Mouse (Mus musculus): ENCODE data around the gene Sh3gl3. TPM values are rescaled to one million over a fixed set of nuclear protein-coding genes. Genes with fewer than 3 reads are reported as not detected.
"Not testable (repeated sequence)": the region's sequence is repeated elsewhere in the genome, so short reads cannot be mapped to it uniquely, and the experiment has no call there.

Gene Sh3gl3
- polyA plus RNA-seq, 1 experiment from 2014 or later: 26.7 TPM

- H3K9me3 ChIP-seq (replicated peaks); H3K27ac ChIP-seq; H3K36me3 ChIP-seq; ATAC-seq (ENCODE audit: low FRiP score); H3K4me1 ChIP-seq; H3K4me3 ChIP-seq; H3K27me3 ChIP-seq; H3K4me2 ChIP-seq (replicated peaks); H3K9ac ChIP-seq: not testable (repeated sequence)
- 23% methylated on average over 5 of the region's 5 CpGs for WGBS
Observed at GRCm38 (mm10) chr7:82272875-82273274, 99.2 kb downstream of the Sh3gl3 start.

- Histone ChIP-seq H3K4me2 (replicated peaks) (no peak overlapping the region), H3K9ac (no peak overlapping the region), H3K27me3 (no peaks in the 10 kb centered on the region), H3K27ac (no peak overlapping the region), H3K9me3 (replicated peaks) (no peaks in the 10 kb centered on the region), H3K4me1 (no peaks in the 10 kb centered on the region), H3K36me3 (no peaks in the 10 kb centered on the region), H3K4me3 (no peak overlapping the region)
- 56% methylated on average over 19 of the region's 19 CpGs for WGBS
- ATAC-seq (ENCODE audit: low FRiP score): no peak; the same call in 1 of the 2 replicates
Observed at GRCm38 (mm10) chr7:82274011-82274709, 100.5 kb downstream of the Sh3gl3 start.

- H3K27me3 ChIP-seq: no peaks in the 10 kb centered on the region
Observed at GRCm38 (mm10) chr7:82274975-82275374, 101.3 kb downstream of the Sh3gl3 start.

GRCm38 (mm10) chr7:82275529-82276204, 102.0 kb downstream of the Sh3gl3 start:
- Histone ChIP-seq H3K4me2 (replicated peaks) (no peak overlapping the region), H3K27me3 (no peaks in the 10 kb centered on the region), H3K4me1 (no peaks in the 10 kb centered on the region), H3K4me3 (no peak overlapping the region), H3K27ac (no peak overlapping the region), H3K9ac (no peak overlapping the region), H3K9me3 (replicated peaks) (no peaks in the 10 kb centered on the region), H3K36me3 (no peaks in the 10 kb centered on the region)
- ATAC-seq (ENCODE audit: low FRiP score): 0 out of 2 replicates have a peak, but pooled peaks have one; percentile 16
- 77% methylated on average over 18 of the region's 18 CpGs for WGBS

More at GRCm38 (mm10) chr7:82274975-82275374, 101.3 kb downstream of the Sh3gl3 start:
- Histone ChIP-seq H3K27ac (no peak overlapping the region), H3K9me3 (replicated peaks) (no peaks in the 10 kb centered on the region), H3K36me3 (no peaks in the 10 kb centered on the region), H3K4me3 (no peak overlapping the region), H3K4me1 (no peaks in the 10 kb centered on the region), H3K9ac (no peak overlapping the region), H3K4me2 (replicated peaks) (no peak overlapping the region)
- WGBS: 87% methylated on average over 5 of the region's 5 CpGs
- ATAC-seq (ENCODE audit: low FRiP score): no peak

GRCm38 (mm10) chr7:82282011-82282410, 108.4 kb downstream of the Sh3gl3 start:
- Histone ChIP-seq H3K4me3 (no peak overlapping the region), H3K36me3 (no peaks in the 10 kb centered on the region), H3K9me3 (replicated peaks) (no peaks in the 10 kb centered on the region), H3K4me2 (replicated peaks) (no peak overlapping the region), H3K9ac (no peak overlapping the region), H3K27ac (no peak overlapping the region), H3K4me1 (no peaks in the 10 kb centered on the region), H3K27me3 (no peaks in the 10 kb centered on the region)
- WGBS: 91% methylated on average over 8 of the region's 8 CpGs
- no peak for ATAC-seq (ENCODE audit: low FRiP score)

GRCm38 (mm10) chr7:82282464-82282863, 108.8 kb downstream of the Sh3gl3 start:
- 81% methylated on average over 13 of the region's 13 CpGs for WGBS

GRCm38 (mm10) chr7:82287242-82287641, 113.6 kb downstream of the Sh3gl3 start:
- Histone ChIP-seq H3K27me3 (no peaks in the 10 kb centered on the region), H3K9me3 (replicated peaks) (0 out of 2 replicates have a peak, but pooled peaks cover 9% of the 10 kb centered on the region), H3K4me1 (no peaks in the 10 kb centered on the region), H3K27ac (no peak overlapping the region), H3K9ac (no peak overlapping the region), H3K4me3 (no peak overlapping the region), H3K4me2 (replicated peaks) (no peak overlapping the region), H3K36me3 (no peaks in the 10 kb centered on the region)
- no peak for ATAC-seq (ENCODE audit: low FRiP score)
- 94% methylated on average over 2 of the region's 2 CpGs for WGBS

More at GRCm38 (mm10) chr7:82282464-82282863, 108.8 kb downstream of the Sh3gl3 start:
- Histone ChIP-seq H3K4me2 (replicated peaks) (no peak overlapping the region), H3K27me3 (no peaks in the 10 kb centered on the region), H3K4me1 (no peaks in the 10 kb centered on the region), H3K4me3 (no peak overlapping the region), H3K27ac (no peak overlapping the region), H3K9me3 (replicated peaks) (0 out of 2 replicates have a peak, but pooled peaks cover 3% of the 10 kb centered on the region), H3K36me3 (no peaks in the 10 kb centered on the region), H3K9ac (no peak overlapping the region)
- ATAC-seq (ENCODE audit: low FRiP score): no peak

GRCm38 (mm10) chr7:82293441-82293840, 119.8 kb downstream of the Sh3gl3 start:
- Histone ChIP-seq H3K9ac (no peak overlapping the region), H3K36me3 (no peaks in the 10 kb centered on the region), H3K4me2 (replicated peaks) (no peak overlapping the region), H3K9me3 (replicated peaks) (0 out of 2 replicates have a peak, but pooled peaks cover 4% of the 10 kb centered on the region), H3K27me3 (no peaks in the 10 kb centered on the region), H3K27ac (no peak overlapping the region), H3K4me1 (no peaks in the 10 kb centered on the region; the same call in 1 of the 2 replicates), H3K4me3 (no peak overlapping the region)
- 77% methylated on average over 7 of the region's 7 CpGs for WGBS
- ATAC-seq (ENCODE audit: low FRiP score): no peak

GRCm38 (mm10) chr7:82294083-82294482, 120.4 kb downstream of the Sh3gl3 start:
- H3K4me3 ChIP-seq: no peak overlapping the region
- no peak overlapping the region for H3K9ac ChIP-seq
- H3K4me1 ChIP-seq: no peaks in the 10 kb centered on the region; the same call in 1 of the 2 replicates
- H3K9me3 ChIP-seq (replicated peaks): 0 out of 2 replicates have a peak, but pooled peaks cover 4% of the 10 kb centered on the region
- ATAC-seq (ENCODE audit: low FRiP score): no peak
- 83% methylated on average over 10 of the region's 10 CpGs for WGBS
- no peaks in the 10 kb centered on the region for H3K36me3 ChIP-seq
- no peak overlapping the region for H3K4me2 ChIP-seq (replicated peaks)
- H3K27me3 ChIP-seq: no peaks in the 10 kb centered on the region
- H3K27ac ChIP-seq: no peak overlapping the region

GRCm38 (mm10) chr7:82294611-82295010, 121.0 kb downstream of the Sh3gl3 start:
- no peaks in the 10 kb centered on the region for H3K36me3 ChIP-seq
- ATAC-seq (ENCODE audit: low FRiP score): no peak
- H3K9ac ChIP-seq: no peak overlapping the region
- H3K4me3 ChIP-seq: no peak overlapping the region
- no peak overlapping the region for H3K27ac ChIP-seq
- H3K9me3 ChIP-seq (replicated peaks): 0 out of 2 replicates have a peak, but pooled peaks cover 4% of the 10 kb centered on the region
- no peaks in the 10 kb centered on the region for H3K27me3 ChIP-seq
- no peaks in the 10 kb centered on the region; the same call in 1 of the 2 replicates for H3K4me1 ChIP-seq
- WGBS: 67% methylated on average over 2 of the region's 2 CpGs
- no peak overlapping the region for H3K4me2 ChIP-seq (replicated peaks)

GRCm38 (mm10) chr7:82308398-82308797, 134.8 kb downstream of the Sh3gl3 start:
- no peaks in the 10 kb centered on the region for H3K9me3 ChIP-seq (replicated peaks)
- H3K27ac ChIP-seq: no peak overlapping the region
- no peak for ATAC-seq (ENCODE audit: low FRiP score)
- no peaks in the 10 kb centered on the region for H3K4me1 ChIP-seq
- no peaks in the 10 kb centered on the region for H3K36me3 ChIP-seq
- no peak overlapping the region for H3K4me3 ChIP-seq
- 69% methylated on average over 4 of the region's 4 CpGs for WGBS
- H3K27me3 ChIP-seq: no peaks in the 10 kb centered on the region
- no peak overlapping the region for H3K4me2 ChIP-seq (replicated peaks)
- H3K9ac ChIP-seq: no peak overlapping the region

- no peak overlapping the region for H3K4me2 ChIP-seq (replicated peaks)
- H3K36me3 ChIP-seq: no peaks in the 10 kb centered on the region
- no peaks in the 10 kb centered on the region for H3K4me1 ChIP-seq
- 85% methylated on average over 12 of the region's 12 CpGs for WGBS
- no peak overlapping the region for H3K9ac ChIP-seq
- H3K4me3 ChIP-seq: no peak overlapping the region
- H3K27ac ChIP-seq: no peak overlapping the region
- H3K9me3 ChIP-seq (replicated peaks): no peaks in the 10 kb centered on the region
- no peak for ATAC-seq (ENCODE audit: low FRiP score)
- no peaks in the 10 kb centered on the region for H3K27me3 ChIP-seq
Observed at GRCm38 (mm10) chr7:82318515-82318914, 144.9 kb downstream of the Sh3gl3 start.

Measured in hindbrain, embryonic 12.5 days (tissue).